Mouse (Mus musculus) midbrain, embryonic 15.5 days (tissue): ENCODE results near the gene Prkcg. TPM values are rescaled to one million over a fixed set of nuclear protein-coding genes. Genes with fewer than 3 reads are reported as not detected.
"Not testable (repeated sequence)": the region's sequence is repeated elsewhere in the genome, so short reads cannot be mapped to it uniquely, and the experiment has no call there.

Experiments used
- ATAC-seq: fragments of 200-750 bp; cut with Nextera tagmentation; replicated peaks from 2 replicates; pipeline ENCODE4 v1.8.0; 2017; ENCODE audit warnings: moderate TSS enrichment
- H3K27ac ChIP-seq: fragments of 300-500 bp; sonication (generic); 2 replicates; pipeline ENCODE4 v1.5.1; 2015; ENCODE audit warnings: mild to moderate bottlenecking, inconsistent platforms
- H3K27me3 ChIP-seq: fragments of 300-500 bp; sonication (generic); replicated peaks from 2 replicates; pipeline ENCODE4 v1.6.1; 2015; ENCODE audit warnings: inconsistent platforms
- H3K36me3 ChIP-seq: fragments of 300-500 bp; sonication (generic); replicated peaks from 2 replicates; pipeline ENCODE4 v1.6.1; 2015; ENCODE audit warnings: inconsistent platforms
- H3K4me1 ChIP-seq: fragments of 300-500 bp; sonication (generic); 2 replicates; pipeline ENCODE4 v1.6.1; 2015; ENCODE audit warnings: inconsistent platforms
- H3K4me2 ChIP-seq: fragments of 300-500 bp; sonication (generic); 2 replicates; pipeline ENCODE4 v1.6.1; 2015; ENCODE audit warnings: inconsistent platforms, mild to moderate bottlenecking, moderate library complexity
- H3K4me3 ChIP-seq: fragments of 300-500 bp; sonication (generic); 2 replicates; pipeline ENCODE4 v1.5.1; 2015; ENCODE audit warnings: mild to moderate bottlenecking, inconsistent platforms
- H3K9ac ChIP-seq: fragments of 300-500 bp; sonication (generic); 2 replicates; pipeline ENCODE4 v1.6.1; 2015; ENCODE audit warnings: mild to moderate bottlenecking, inconsistent platforms
- H3K9me3 ChIP-seq: fragments of 300-500 bp; sonication (generic); 2 replicates; pipeline ENCODE4 v1.6.1; 2016; ENCODE audit warnings: inconsistent platforms
- WGBS: fragments of 180-500 bp; shearing (Covaris S2); methylation state at CpG from one replicate; pipeline ENCODE4 v1.1.7; 2015; ENCODE audit warnings: mixed read lengths; 5-methylcytosine and 5-hydroxymethylcytosine counted together
- polyA plus RNA-seq: library from polyadenylated mRNA; unstranded; fragments of >200 nt; fragmentation: Nextera tagmentation; extraction: Ambion mirVana; gene quantifications from 2 replicates; pipeline ENCODE4 v1.2.1, GENCODE M21; 2015

The Prkcg gene
- polyA plus RNA-seq, 1 experiment from 2014 or later = 2.3 TPM

GRCm38 (mm10) chr7:3276781-3277180 is 12.2 kb upstream of the Prkcg start:
- H3K36me3 ChIP-seq, H3K4me2 ChIP-seq, H3K27ac ChIP-seq, H3K9me3 ChIP-seq, H3K4me3 ChIP-seq, ATAC-seq, H3K27me3 ChIP-seq, H3K4me1 ChIP-seq, H3K9ac ChIP-seq: not testable (repeated sequence)
- 48% methylated on average over 4 of the region's 4 CpGs for WGBS

- H3K4me2 ChIP-seq = no peak overlapping the region
- H3K4me3 ChIP-seq = no peak overlapping the region
- H3K9me3 ChIP-seq = no peaks in the 10 kb centered on the region
- no peak overlapping the region for H3K27ac ChIP-seq
- H3K27me3 ChIP-seq = no peaks in the 10 kb centered on the region
- H3K4me1 ChIP-seq = no peaks in the 10 kb centered on the region
- ATAC-seq = no peak
- H3K36me3 ChIP-seq = no peaks in the 10 kb centered on the region
- WGBS = 62% methylated on average over 5 of the region's 5 CpGs
- no peak overlapping the region for H3K9ac ChIP-seq
Measured at GRCm38 (mm10) chr7:3280080-3280653, 8.8 kb upstream of the Prkcg start.

- Histone ChIP-seq H3K27me3 (no peaks in the 10 kb centered on the region), H3K4me1 (no peaks in the 10 kb centered on the region), H3K36me3 (no peaks in the 10 kb centered on the region), H3K9me3 (no peaks in the 10 kb centered on the region), H3K4me2 (no peak overlapping the region), H3K9ac (no peak overlapping the region), H3K4me3 (no peak overlapping the region), H3K27ac (no peak overlapping the region)
- 51% methylated on average over 8 of the region's 8 CpGs for WGBS
- no peak for ATAC-seq
Measured at GRCm38 (mm10) chr7:3280654-3281153, 8.3 kb upstream of the Prkcg start.

- no peak overlapping the region for H3K4me3 ChIP-seq
- no peaks in the 10 kb centered on the region for H3K9me3 ChIP-seq
- no peaks in the 10 kb centered on the region for H3K27me3 ChIP-seq
- WGBS = 88% methylated on average over 6 of the region's 6 CpGs
- H3K4me1 ChIP-seq = no peaks in the 10 kb centered on the region
- H3K4me2 ChIP-seq = no peak overlapping the region
- H3K36me3 ChIP-seq = no peaks in the 10 kb centered on the region
- no peak overlapping the region for H3K27ac ChIP-seq
- ATAC-seq = no peak
- no peak overlapping the region for H3K9ac ChIP-seq
Measured at GRCm38 (mm10) chr7:3281741-3282140, 7.2 kb upstream of the Prkcg start.

- Histone ChIP-seq H3K27me3 (no peaks in the 10 kb centered on the region), H3K9ac (no peak overlapping the region), H3K36me3 (no peaks in the 10 kb centered on the region), H3K27ac (no peak overlapping the region), H3K4me1 (0 out of 2 replicates have a peak, but pooled peaks cover 3% of the 10 kb centered on the region), H3K9me3 (no peaks in the 10 kb centered on the region), H3K4me3 (no peak overlapping the region), H3K4me2 (no peak overlapping the region)
- WGBS = 86% methylated on average over 11 of the region's 11 CpGs
- ATAC-seq = no peak
Measured at GRCm38 (mm10) chr7:3283081-3283875, 5.7 kb upstream of the Prkcg start.

GRCm38 (mm10) chr7:3284604-3285003 is 4.4 kb upstream of the Prkcg start:
- WGBS = 82% methylated on average over 10 of the region's 10 CpGs
- H3K9me3 ChIP-seq = no peaks in the 10 kb centered on the region
- no peaks in the 10 kb centered on the region for H3K27me3 ChIP-seq
- H3K27ac ChIP-seq = no peak overlapping the region
- H3K9ac ChIP-seq = no peak overlapping the region
- H3K36me3 ChIP-seq = no peaks in the 10 kb centered on the region
- no peak for ATAC-seq
- 0 out of 2 replicates have a peak, but pooled peaks cover 3% of the 10 kb centered on the region for H3K4me1 ChIP-seq
- no peak overlapping the region for H3K4me2 ChIP-seq
- H3K4me3 ChIP-seq = no peak overlapping the region

GRCm38 (mm10) chr7:3286036-3286435 is 2.9 kb upstream of the Prkcg start:
- Histone ChIP-seq H3K4me1 (peaks cover 14% of the 10 kb centered on the region), H3K36me3 (no peaks in the 10 kb centered on the region), H3K9ac (no peak overlapping the region), H3K9me3 (no peaks in the 10 kb centered on the region), H3K27ac (no peak overlapping the region), H3K4me2 (no peak overlapping the region), H3K4me3 (no peak overlapping the region), H3K27me3 (no peaks in the 10 kb centered on the region)
- ATAC-seq = no peak
- WGBS = 85% methylated on average over 5 of the region's 5 CpGs

GRCm38 (mm10) chr7:3287186-3287585 is 1.8 kb upstream of the Prkcg start:
- Histone ChIP-seq H3K36me3 (no peaks in the 10 kb centered on the region), H3K4me1 (peaks cover 23% of the 10 kb centered on the region), H3K4me2 (no peak overlapping the region), H3K9ac (no peak overlapping the region), H3K9me3 (no peaks in the 10 kb centered on the region), H3K27me3 (no peaks in the 10 kb centered on the region), H3K27ac (no peak overlapping the region), H3K4me3 (no peak overlapping the region)
- 59% methylated on average over 7 of the region's 7 CpGs for WGBS
- no peak for ATAC-seq

- H3K4me3 ChIP-seq = peak overlapping the region; percentile 65
- peaks cover 30% of the 10 kb centered on the region for H3K4me1 ChIP-seq
- WGBS = 3% methylated on average over 18 of the region's 18 CpGs
- H3K27ac ChIP-seq = peak overlapping the region; percentile 79
- H3K27me3 ChIP-seq = no peaks in the 10 kb centered on the region
- 0 out of 2 replicates have a peak, but pooled peaks cover 3% of the 10 kb centered on the region for H3K36me3 ChIP-seq
- no peaks in the 10 kb centered on the region for H3K9me3 ChIP-seq
- ATAC-seq = peak; percentile 93
- peak overlapping the region; percentile 79 for H3K4me2 ChIP-seq
- peak overlapping the region; percentile 84; the same call in 1 of the 2 replicates for H3K9ac ChIP-seq
Measured at GRCm38 (mm10) chr7:3290257-3291033, 1.5 kb downstream of the Prkcg start.

- peak overlapping the region; percentile 79 for H3K4me2 ChIP-seq
- no peak overlapping the region for H3K9ac ChIP-seq
- 0 out of 2 replicates have a peak, but pooled peaks have one; percentile 2 for ATAC-seq
- no peaks in the 10 kb centered on the region for H3K9me3 ChIP-seq
- no peak overlapping the region for H3K27ac ChIP-seq
- peaks cover 30% of the 10 kb centered on the region for H3K4me1 ChIP-seq
- WGBS = 60% methylated on average over 6 of the region's 6 CpGs
- peak overlapping the region; percentile 65 for H3K4me3 ChIP-seq
- H3K36me3 ChIP-seq = 0 out of 2 replicates have a peak, but pooled peaks cover 3% of the 10 kb centered on the region
- no peaks in the 10 kb centered on the region for H3K27me3 ChIP-seq
Measured at GRCm38 (mm10) chr7:3291197-3291596, 2.2 kb downstream of the Prkcg start.

- no peak overlapping the region for H3K27ac ChIP-seq
- ATAC-seq = no peak
- H3K9ac ChIP-seq = no peak overlapping the region
- no peaks in the 10 kb centered on the region for H3K9me3 ChIP-seq
- peaks cover 30% of the 10 kb centered on the region for H3K4me1 ChIP-seq
- no peak overlapping the region for H3K4me2 ChIP-seq
- H3K27me3 ChIP-seq = no peaks in the 10 kb centered on the region
- H3K4me3 ChIP-seq = no peak overlapping the region
- H3K36me3 ChIP-seq = peaks cover 7% of the 10 kb centered on the region
- WGBS = 73% methylated on average over 3 of the region's 3 CpGs
Measured at GRCm38 (mm10) chr7:3291764-3292163, 2.8 kb downstream of the Prkcg start.

- H3K4me1 ChIP-seq = peaks cover 30% of the 10 kb centered on the region
- H3K4me3 ChIP-seq, H3K27me3 ChIP-seq, H3K4me2 ChIP-seq, H3K9me3 ChIP-seq, H3K9ac ChIP-seq, ATAC-seq, H3K27ac ChIP-seq: not testable (repeated sequence)
- H3K36me3 ChIP-seq = peaks cover 12% of the 10 kb centered on the region
- WGBS = 86% methylated on average over 12 of the region's 12 CpGs
Measured at GRCm38 (mm10) chr7:3292271-3292670, 3.3 kb downstream of the Prkcg start.
